Mouse (Mus musculus) forebrain, embryonic 11.5 days (tissue): ENCODE data around the gene Galnt6. TPM values are rescaled to one million over a fixed set of nuclear protein-coding genes. Genes with fewer than 3 reads are reported as not detected.

Source experiments
- ATAC-seq: fragments of 200-750 bp; cut with Nextera tagmentation; replicated peaks from 2 replicates; pipeline ENCODE4 v1.8.0; 2017; ENCODE audit warnings: moderate TSS enrichment; ENCODE audit not compliant: low FRiP score
- DNase-seq: peaks from one replicate; pipeline ENCODE4 v3.0.0-alpha.2; 2017; ENCODE audit warnings: low spot score
- H3K27ac ChIP-seq: fragments of 300-500 bp; sonication (generic); 2 replicates; pipeline ENCODE4 v1.5.1; 2014; ENCODE audit warnings: low read depth, low read length
- H3K27me3 ChIP-seq: fragments of 300-500 bp; sonication (generic); 2 replicates; pipeline ENCODE4 v1.6.1; 2014; ENCODE audit warnings: mild to moderate bottlenecking, low read length, mixed read lengths; ENCODE audit not compliant: control insufficient read depth, insufficient read depth
- H3K36me3 ChIP-seq: fragments of 300-500 bp; sonication (generic); 2 replicates; pipeline ENCODE4 v1.6.1; 2014; ENCODE audit warnings: mild to moderate bottlenecking, low read length, moderate library complexity, mixed read lengths; ENCODE audit not compliant: control insufficient read depth, insufficient read depth
- H3K4me1 ChIP-seq: fragments of 300-500 bp; sonication (generic); replicated peaks from 2 replicates; pipeline ENCODE4 v1.6.1; 2014; ENCODE audit warnings: low read length, mixed read lengths; ENCODE audit not compliant: control insufficient read depth, insufficient read depth
- H3K4me2 ChIP-seq: fragments of 300-500 bp; sonication (generic); 2 replicates; pipeline ENCODE4 v1.6.1; 2014; ENCODE audit warnings: low read depth, mild to moderate bottlenecking, low read length, moderate library complexity, mixed read lengths; ENCODE audit not compliant: severe bottlenecking
- H3K4me3 ChIP-seq: fragments of 300-500 bp; sonication (generic); 2 replicates; pipeline ENCODE4 v1.5.1; 2014; ENCODE audit warnings: low read depth, low read length
- H3K9ac ChIP-seq: fragments of 300-500 bp; sonication (generic); 2 replicates; pipeline ENCODE4 v1.6.1; 2014; ENCODE audit warnings: low read length
- H3K9me3 ChIP-seq: fragments of 300-500 bp; sonication (generic); 2 replicates; pipeline ENCODE4 v1.6.1; 2016; ENCODE audit warnings: low read length, mixed read lengths; ENCODE audit not compliant: control insufficient read depth
- WGBS: fragments of 180-500 bp; shearing (Covaris S2); extraction: QIAGEN DNeasy Blood & Tissue Kit; methylation state at CpG from one replicate; pipeline ENCODE4 v1.1.7; 2014; 5-methylcytosine and 5-hydroxymethylcytosine counted together
- polyA plus RNA-seq: library from polyadenylated mRNA; unstranded; fragments of >200 nt; fragmentation: Nextera tagmentation; extraction: Ambion mirVana; gene quantifications from 2 replicates; pipeline ENCODE4 v1.2.1, GENCODE M21; 2014

Gene Galnt6
- polyA plus RNA-seq, 1 experiment from 2014 or later, result 0.20 TPM

DNA sequence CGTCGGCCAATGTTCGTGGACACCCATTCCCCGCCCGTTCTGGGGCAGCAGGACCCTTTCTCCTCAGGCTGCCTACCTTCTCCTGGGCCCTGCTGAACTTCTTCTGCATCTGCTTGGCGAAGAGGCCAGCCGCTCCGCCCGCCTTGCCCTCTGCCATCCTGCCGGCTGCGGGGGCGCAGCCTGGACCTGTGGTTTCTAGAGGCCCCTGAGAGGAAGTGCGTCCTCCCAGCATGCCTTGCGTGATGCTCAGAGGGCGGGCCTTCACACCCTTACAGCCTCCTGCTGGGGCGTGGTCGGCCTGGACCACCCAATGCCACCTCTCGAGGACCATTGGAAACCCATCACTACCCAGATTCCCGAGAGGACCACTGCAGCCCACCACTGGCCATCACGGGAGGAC is 59.8 kb downstream of the Galnt6 start, which contains the start of gene Bin2:
Gene Bin2 (minus strand): TSS at position 217 of the 400 bp plus-strand sequence.
- no peaks in the 10 kb centered on the region for H3K36me3 ChIP-seq
- H3K4me2 ChIP-seq, result no peak within 1 kb of the TSS
- no peaks in the 10 kb centered on the region; the same call in 1 of the 2 replicates for H3K4me1 ChIP-seq
- H3K27ac ChIP-seq, result no peak within 1 kb of the TSS
- H3K9ac ChIP-seq, result no peak within 1 kb of the TSS
- no peaks in the 10 kb centered on the region for H3K27me3 ChIP-seq
- H3K4me3 ChIP-seq, result no peak within 1 kb of the TSS
- DNase-seq (no peak), ATAC-seq (no peak)
- 95% methylated on average over 20 of the region's 20 CpGs for WGBS
- H3K9me3 ChIP-seq, result no peaks in the 10 kb centered on the region

DNA sequence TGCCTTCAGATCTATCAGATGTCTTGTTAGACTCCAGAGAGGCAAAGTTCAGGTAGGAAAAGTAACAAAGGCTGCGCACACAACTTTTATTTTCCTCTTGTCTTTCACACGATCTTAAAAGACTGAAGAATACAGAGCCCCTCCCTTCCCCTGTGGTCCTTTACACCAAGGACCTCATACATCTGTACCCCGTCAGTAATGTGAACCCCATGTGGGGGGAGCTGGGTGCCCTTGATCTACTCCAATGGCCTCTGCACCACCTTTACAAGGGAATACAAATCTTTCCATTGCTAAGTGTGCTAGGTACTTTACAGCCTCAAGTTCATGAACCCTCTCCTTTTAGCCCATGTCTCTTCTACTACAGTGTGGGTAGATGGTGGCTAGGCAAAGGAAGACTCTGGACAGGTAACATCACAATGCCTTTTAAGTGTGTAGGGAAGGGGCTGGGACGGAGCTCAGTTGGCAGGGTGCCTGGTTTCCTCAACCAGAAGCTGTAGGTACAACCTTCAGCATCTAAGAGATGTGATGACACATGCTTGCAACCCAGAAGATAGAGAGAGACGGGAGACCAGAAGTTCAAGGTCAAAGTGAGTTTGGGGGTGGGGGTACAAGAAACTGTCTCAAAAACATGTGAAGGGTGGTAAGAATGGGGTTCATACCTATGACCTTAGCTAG is 61.2 kb downstream of the Galnt6 start:
- no peaks in the 10 kb centered on the region; the same call in 1 of the 2 replicates for H3K4me1 ChIP-seq

DNA sequence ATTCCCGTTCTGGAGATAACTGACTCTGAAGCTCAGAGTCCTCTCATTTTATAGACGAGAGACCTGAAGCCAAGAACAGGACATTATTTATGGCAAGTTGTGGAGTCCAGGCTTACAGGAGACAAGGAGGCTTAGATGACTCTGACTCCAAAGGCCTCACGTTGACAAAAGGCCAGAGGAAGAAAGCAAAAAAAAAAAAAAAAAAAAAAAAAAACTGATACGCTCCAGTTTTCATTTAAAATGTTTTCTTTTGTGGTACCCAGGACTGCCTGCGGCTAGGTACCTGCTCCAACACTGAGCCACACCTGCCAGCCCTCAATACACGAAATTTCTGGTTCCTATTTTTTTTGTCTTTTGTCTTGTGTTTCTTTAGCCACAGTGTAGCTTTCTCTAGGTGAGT is 61.8 kb downstream of the Galnt6 start:
- Histone ChIP-seq H3K4me3 (no peak overlapping the region), H3K9ac (no peak overlapping the region), H3K27me3 (no peaks in the 10 kb centered on the region), H3K4me2 (no peak overlapping the region), H3K36me3 (no peaks in the 10 kb centered on the region), H3K27ac (no peak overlapping the region), H3K9me3 (no peaks in the 10 kb centered on the region), H3K4me1 (no peaks in the 10 kb centered on the region; the same call in 1 of the 2 replicates)
- DNase-seq (no peak), ATAC-seq (no peak)
- 69% methylated on average over 6 of the region's 6 CpGs for WGBS

More for the DNA sequence above, 61.2 kb downstream of the Galnt6 start:
- Histone ChIP-seq H3K27ac (no peak overlapping the region), H3K9me3 (no peaks in the 10 kb centered on the region), H3K9ac (no peak overlapping the region), H3K36me3 (no peaks in the 10 kb centered on the region), H3K4me3 (no peak overlapping the region), H3K4me2 (no peak overlapping the region), H3K27me3 (no peaks in the 10 kb centered on the region)
- no peak for ATAC-seq
- 88% methylated on average over 5 of the region's 5 CpGs for WGBS
- no peak for DNase-seq

DNA sequence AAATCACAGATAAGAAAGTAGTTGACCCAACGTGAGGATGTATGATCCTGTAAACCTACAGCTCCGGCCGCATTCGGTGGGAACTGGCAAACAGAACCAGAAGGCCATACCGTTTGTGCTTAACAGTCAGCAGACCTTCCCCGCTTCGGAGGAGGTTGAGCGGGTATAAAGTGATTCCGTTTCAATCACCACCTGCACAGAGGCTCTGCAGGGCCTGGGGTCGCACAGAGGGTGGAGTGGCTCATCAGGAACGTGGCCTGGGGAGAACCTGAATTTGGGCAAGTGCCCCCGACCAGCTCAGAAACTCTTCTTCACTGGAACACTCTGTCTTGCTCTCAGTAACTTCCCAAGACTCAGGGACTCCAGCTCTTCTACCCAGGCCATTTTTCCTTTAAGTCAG is 62.3 kb downstream of the Galnt6 start:
- H3K9me3 ChIP-seq, result no peaks in the 10 kb centered on the region
- ATAC-seq (no peak), DNase-seq (no peak)
- no peaks in the 10 kb centered on the region for H3K36me3 ChIP-seq
- no peaks in the 10 kb centered on the region for H3K27me3 ChIP-seq
- no peak overlapping the region for H3K27ac ChIP-seq
- H3K4me1 ChIP-seq, result no peaks in the 10 kb centered on the region; the same call in 1 of the 2 replicates
- H3K4me2 ChIP-seq, result no peak overlapping the region
- no peak overlapping the region for H3K9ac ChIP-seq
- 45% methylated on average over 12 of the region's 12 CpGs for WGBS
- H3K4me3 ChIP-seq, result no peak overlapping the region

DNA sequence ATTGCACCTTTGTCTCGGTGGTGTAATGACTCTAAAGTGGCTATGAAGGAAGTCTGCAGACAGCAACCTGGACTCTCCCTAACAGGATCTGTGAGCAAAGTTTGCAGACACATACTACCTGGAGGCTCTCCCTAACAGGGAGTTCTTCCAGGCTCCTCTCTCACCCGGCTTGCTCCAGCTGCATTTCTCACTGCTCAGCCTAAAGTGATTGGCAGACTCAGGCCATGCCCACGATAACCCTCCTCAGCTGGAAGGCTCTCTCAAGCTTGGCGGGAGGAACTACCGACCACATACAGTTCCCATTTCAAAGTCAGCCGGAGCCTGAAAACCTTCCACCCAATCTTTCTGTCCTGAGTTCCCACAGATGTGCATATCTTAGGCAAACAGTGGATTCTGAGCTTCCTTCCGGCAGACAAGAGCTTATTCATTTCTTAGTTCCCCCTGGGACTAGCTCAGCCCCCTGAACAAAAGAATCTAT is 62.9 kb downstream of the Galnt6 start:
- no peak overlapping the region for H3K27ac ChIP-seq
- H3K9me3 ChIP-seq, result no peaks in the 10 kb centered on the region
- WGBS, result 12% methylated on average over 7 of the region's 7 CpGs
- H3K36me3 ChIP-seq, result no peaks in the 10 kb centered on the region
- H3K4me1 ChIP-seq, result no peaks in the 10 kb centered on the region; the same call in 1 of the 2 replicates
- no peak overlapping the region for H3K9ac ChIP-seq
- H3K4me3 ChIP-seq, result no peak overlapping the region
- DNase-seq (no peak), ATAC-seq (no peak)
- H3K4me2 ChIP-seq, result no peak overlapping the region
- no peaks in the 10 kb centered on the region for H3K27me3 ChIP-seq

DNA sequence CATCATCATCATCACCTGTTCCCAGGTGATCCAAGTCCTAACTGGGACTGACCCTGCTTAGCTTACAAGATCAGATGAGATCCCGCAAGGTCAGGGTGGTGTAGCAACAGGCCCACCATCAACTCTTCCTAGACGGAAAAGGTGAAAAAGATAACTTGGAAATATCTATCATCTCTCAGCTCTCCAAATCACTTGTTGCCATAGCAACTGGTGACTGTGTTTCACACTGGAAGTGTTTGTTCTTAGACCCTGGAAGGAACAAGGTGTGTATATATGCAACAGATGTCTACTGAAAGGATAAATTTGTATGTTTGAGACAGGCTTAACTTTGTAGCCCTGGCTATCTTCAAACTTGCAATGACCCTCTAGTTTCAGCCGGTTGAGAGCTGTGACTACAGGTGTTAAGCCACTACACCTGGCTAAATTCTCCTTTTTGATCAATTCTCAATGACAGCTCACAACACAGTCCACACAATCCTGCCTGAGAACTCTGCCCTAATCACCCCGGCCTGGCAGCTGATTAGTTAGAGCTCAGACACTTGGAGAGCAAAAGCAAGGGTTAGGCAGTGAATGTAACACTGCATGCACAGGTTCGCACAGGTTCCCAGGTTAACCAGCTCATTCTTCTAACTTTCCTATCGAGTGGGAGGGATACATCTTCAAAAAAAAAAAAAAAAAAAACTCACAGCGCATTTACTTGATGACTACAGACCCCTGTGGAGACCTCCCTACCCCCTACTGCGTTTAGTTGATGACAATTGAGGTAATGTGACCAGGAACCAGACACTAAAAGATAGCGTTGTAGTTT is 63.6 kb downstream of the Galnt6 start:
- H3K27me3 ChIP-seq, result no peaks in the 10 kb centered on the region
- H3K27ac ChIP-seq, result no peak overlapping the region
- no peaks in the 10 kb centered on the region for H3K36me3 ChIP-seq
- H3K4me1 ChIP-seq, result no peaks in the 10 kb centered on the region; the same call in 1 of the 2 replicates
- no peak overlapping the region for H3K9ac ChIP-seq
- H3K9me3 ChIP-seq, result no peaks in the 10 kb centered on the region
- no peak for DNase-seq
- ATAC-seq, result no peak
- WGBS, result 41% methylated on average over 9 of the region's 9 CpGs
- no peak overlapping the region for H3K4me2 ChIP-seq
- H3K4me3 ChIP-seq, result no peak overlapping the region

DNA sequence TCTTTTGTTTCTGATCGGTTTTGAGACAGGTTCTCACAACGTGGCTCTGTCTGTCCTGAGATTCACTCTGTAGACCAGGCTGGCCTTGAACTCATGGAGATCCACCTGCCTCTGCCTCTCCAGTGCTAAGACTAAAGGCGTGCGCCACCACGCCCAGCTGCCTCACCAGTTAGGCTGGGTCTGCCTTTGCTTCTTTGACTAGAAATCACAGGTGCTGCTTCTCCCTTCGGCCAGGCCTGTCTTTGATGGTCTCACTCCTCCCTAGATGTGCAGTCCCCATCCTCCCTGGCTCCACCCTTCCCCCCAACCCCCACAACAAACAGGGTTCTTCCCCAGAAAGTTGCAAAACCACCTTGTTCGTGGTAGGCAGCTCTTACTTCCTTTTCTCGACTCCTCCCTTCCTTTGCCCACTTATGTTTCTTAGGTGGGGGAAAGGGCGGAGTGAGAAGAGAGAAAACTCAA is 64.3 kb downstream of the Galnt6 start:
- H3K4me1 ChIP-seq, result no peaks in the 10 kb centered on the region; the same call in 1 of the 2 replicates
- no peak overlapping the region for H3K4me3 ChIP-seq
- no peaks in the 10 kb centered on the region for H3K36me3 ChIP-seq
- no peak for DNase-seq
- WGBS, result 88% methylated on average over 9 of the region's 9 CpGs
- no peaks in the 10 kb centered on the region for H3K27me3 ChIP-seq
- H3K4me2 ChIP-seq, result no peak overlapping the region
- no peaks in the 10 kb centered on the region for H3K9me3 ChIP-seq
- no peak for ATAC-seq
- H3K9ac ChIP-seq, result no peak overlapping the region
- H3K27ac ChIP-seq, result no peak overlapping the region

DNA sequence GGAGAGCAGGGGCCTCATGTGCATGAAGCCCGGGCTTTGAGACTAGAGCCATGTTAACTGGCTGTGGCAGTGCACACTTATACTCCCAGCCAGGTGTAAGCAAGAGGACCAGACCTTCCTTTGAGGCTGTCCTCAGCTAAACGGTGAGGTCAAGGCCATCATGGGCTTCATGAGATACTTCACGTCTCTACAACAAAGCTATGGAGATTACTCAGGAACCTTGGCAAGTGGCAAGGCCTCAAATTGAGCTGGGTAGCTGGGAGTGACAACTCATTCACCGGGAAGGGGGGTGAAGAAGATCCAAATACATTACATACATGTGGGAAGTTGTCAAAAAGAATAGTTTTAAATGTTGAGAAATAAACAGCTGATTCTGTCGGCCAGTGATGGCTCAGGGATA is 68.4 kb downstream of the Galnt6 start:
- H3K9me3 ChIP-seq, result no peaks in the 10 kb centered on the region
- no peak overlapping the region for H3K4me3 ChIP-seq
- H3K4me2 ChIP-seq, result no peak overlapping the region
- WGBS, result 90% methylated on average over 5 of the region's 5 CpGs
- ATAC-seq (no peak), DNase-seq (no peak)
- no peaks in the 10 kb centered on the region for H3K27me3 ChIP-seq
- no peaks in the 10 kb centered on the region; the same call in 1 of the 2 replicates for H3K4me1 ChIP-seq
- H3K36me3 ChIP-seq, result no peaks in the 10 kb centered on the region
- no peak overlapping the region for H3K27ac ChIP-seq
- H3K9ac ChIP-seq, result no peak overlapping the region
